Comparison of ENCODE assay signal across 24 mouse cellular contexts in genomic region chr11:68172648-68173045, GRCm38 (mm10).
A peak's percentile ranks its signal among the peaks of the same experiment; 100 is the strongest.
DNase-seq lines count a peak whose midpoint lies in the region; ATAC-seq and TF ChIP-seq lines count a peak whose summit lies in the region.
"Had no signal": no experiment of that assay in that cellular context is flagged by ENCODE, and none has a peak within 500 bp of the region (broad histone marks: within the 10 kb centered on the region; RNA-seq: fewer than 3 reads in every experiment).

No protein-coding gene starts in this region.

- no peak overlapping the region for H3K27ac ChIP-seq in forebrain, embryonic 11.5 days (ENCODE audit: low read depth, low read length)
- no peak overlapping the region for H3K27ac ChIP-seq in forebrain, embryonic 14.5 days (ENCODE audit: low read depth, low read length)
- no peak overlapping the region for H3K27ac ChIP-seq in kidney, adult 2 months (ENCODE audit: insufficient read depth, low read depth, low read length)
- no peak overlapping the region for H3K27ac ChIP-seq in kidney, embryonic 14.5 days (ENCODE audit: low read depth, low read length)
- peak overlapping the region; percentile 54; the same call in 1 of the 2 replicates for H3K27ac ChIP-seq in limb, embryonic 10.5 days
- no peak overlapping the region for H3K27ac ChIP-seq in intestine, postnatal 0 days (ENCODE audit: low read depth, low read length)
- H3K27ac ChIP-seq: forebrain, embryonic 13.5 days; limb, embryonic 13.5 days; liver, embryonic 13.5 days; midbrain, embryonic 12.5 days; neural tube, embryonic 13.5 days had no signal

- no peaks in the 10 kb centered on the region for H3K36me3 ChIP-seq in forebrain, embryonic 11.5 days (ENCODE audit: control insufficient read depth, insufficient read depth, low read length)
- H3K36me3 ChIP-seq in forebrain, embryonic 14.5 days (ENCODE audit: control insufficient read depth, insufficient read depth, low read length) = no peaks in the 10 kb centered on the region
- H3K36me3 ChIP-seq in kidney, adult 2 months (ENCODE audit: control insufficient read depth, insufficient read depth, low read length) = no peaks in the 10 kb centered on the region
- H3K36me3 ChIP-seq in kidney, embryonic 14.5 days (ENCODE audit: control insufficient read depth, insufficient read depth, low read length) = no peaks in the 10 kb centered on the region
- peaks cover 4% of the 10 kb centered on the region for H3K36me3 ChIP-seq in megakaryocyte, embryonic 14.5 days (replicated peaks; ENCODE audit: low read length)
- H3K36me3 ChIP-seq in limb, embryonic 10.5 days = no peaks in the 10 kb centered on the region
- H3K36me3 ChIP-seq in intestine, postnatal 0 days (ENCODE audit: control insufficient read depth, insufficient read depth) = no peaks in the 10 kb centered on the region
- H3K36me3 ChIP-seq: limb, embryonic 13.5 days; liver, embryonic 13.5 days; midbrain, embryonic 12.5 days; neural tube, embryonic 13.5 days had no signal

- no peaks in the 10 kb centered on the region for H3K9me3 ChIP-seq in forebrain, embryonic 11.5 days (ENCODE audit: control insufficient read depth, low read length)
- H3K9me3 ChIP-seq in forebrain, embryonic 14.5 days (replicated peaks; ENCODE audit: control insufficient read depth, low read length) = no peaks in the 10 kb centered on the region
- no peaks in the 10 kb centered on the region for H3K9me3 ChIP-seq in kidney, embryonic 14.5 days (ENCODE audit: control insufficient read depth, low read length)
- H3K9me3 ChIP-seq in megakaryocyte, embryonic 14.5 days = peaks cover 10% of the 10 kb centered on the region
- H3K9me3 ChIP-seq in limb, embryonic 10.5 days (replicated peaks) = no peaks in the 10 kb centered on the region
- H3K9me3 ChIP-seq in intestine, postnatal 0 days (ENCODE audit: control insufficient read depth) = no peaks in the 10 kb centered on the region
- H3K9me3 ChIP-seq: forebrain, embryonic 13.5 days; limb, embryonic 13.5 days; liver, embryonic 13.5 days; midbrain, embryonic 12.5 days had no signal

- H3K4me3 ChIP-seq in forebrain, embryonic 11.5 days (ENCODE audit: low read depth, low read length) = no peak overlapping the region
- H3K4me3 ChIP-seq in forebrain, embryonic 14.5 days (ENCODE audit: low read depth, low read length) = no peak overlapping the region
- H3K4me3 ChIP-seq in kidney, adult 2 months (ENCODE audit: insufficient read depth, low read depth, low read length) = no peak overlapping the region
- H3K4me3 ChIP-seq in kidney, embryonic 14.5 days (ENCODE audit: low read length) = no peak overlapping the region
- H3K4me3 ChIP-seq in megakaryocyte, embryonic 14.5 days (replicated peaks) = peak overlapping the region; percentile 11
- no peak overlapping the region for H3K4me3 ChIP-seq in limb, embryonic 10.5 days
- no peak overlapping the region for H3K4me3 ChIP-seq in intestine, postnatal 0 days (ENCODE audit: low read depth, low read length)
- H3K4me3 ChIP-seq: forebrain, embryonic 13.5 days; limb, embryonic 13.5 days; liver, embryonic 13.5 days; midbrain, embryonic 12.5 days; neural tube, embryonic 13.5 days had no signal

- TF ChIP-seq POLR2A in kidney, adult 2 months (IDR thresholded peaks at IDR 0.05; ENCODE audit: low read depth, low read length) = no peak

- no peak for ATAC-seq in forebrain, embryonic 11.5 days (replicated peaks; ENCODE audit: low FRiP score)
- no peak for ATAC-seq in forebrain, embryonic 14.5 days
- no peak for ATAC-seq in kidney, embryonic 14.5 days (ENCODE audit: low FRiP score, low TSS enrichment)
- ATAC-seq in megakaryocyte, adult 5-6 weeks (ENCODE audit: poor library complexity, severe bottlenecking) = no peak
- ATAC-seq in intestine, postnatal 0 days = no peak
- ATAC-seq: forebrain, embryonic 13.5 days; hindbrain, embryonic 16.5 days; intestine, embryonic 16.5 days had no signal

- no peak overlapping the region for H3K4me2 ChIP-seq in forebrain, embryonic 11.5 days (ENCODE audit: low read depth, low read length, severe bottlenecking)
- no peak overlapping the region for H3K4me2 ChIP-seq in forebrain, embryonic 14.5 days (ENCODE audit: low read length)
- no peak overlapping the region for H3K4me2 ChIP-seq in kidney, embryonic 14.5 days (replicated peaks; ENCODE audit: low read depth, low read length)
- no peak overlapping the region for H3K4me2 ChIP-seq in intestine, postnatal 0 days (replicated peaks; ENCODE audit: low read depth)
- H3K4me2 ChIP-seq: forebrain, embryonic 13.5 days; limb, embryonic 13.5 days; liver, embryonic 13.5 days; midbrain, embryonic 12.5 days; neural tube, embryonic 13.5 days had no signal

- no peak for TF ChIP-seq CTCF in kidney, adult 2 months (conservative IDR thresholded peaks at IDR 0.05; ENCODE audit: insufficient read depth, insufficient read length, low read depth, low read length)
- TF ChIP-seq CTCF in intestine, postnatal 0 days (IDR thresholded peaks at IDR 0.05; ENCODE audit: low read depth) = no peak

- peaks cover 3% of the 10 kb centered on the region for H3K4me1 ChIP-seq in forebrain, embryonic 11.5 days (replicated peaks; ENCODE audit: control insufficient read depth, insufficient read depth, low read length)
- no peaks in the 10 kb centered on the region for H3K4me1 ChIP-seq in forebrain, embryonic 14.5 days (ENCODE audit: control insufficient read depth, insufficient read depth, low read length)
- H3K4me1 ChIP-seq in kidney, adult 2 months (ENCODE audit: control insufficient read depth, insufficient read depth, low read length) = peaks cover 3% of the 10 kb centered on the region; the same call in 1 of the 2 replicates
- peaks cover 8% of the 10 kb centered on the region; the same call in 1 of the 2 replicates for H3K4me1 ChIP-seq in kidney, embryonic 14.5 days (ENCODE audit: control insufficient read depth, insufficient read depth, low read length)
- peaks cover 6% of the 10 kb centered on the region; the same call in 1 of the 2 replicates for H3K4me1 ChIP-seq in megakaryocyte, embryonic 14.5 days
- H3K4me1 ChIP-seq in limb, embryonic 10.5 days = peaks cover 24% of the 10 kb centered on the region
- H3K4me1 ChIP-seq in intestine, postnatal 0 days (replicated peaks; ENCODE audit: control insufficient read depth, insufficient read depth, low read length) = peaks cover 5% of the 10 kb centered on the region

- 82% methylated on average over 4 of the region's 4 CpGs for WGBS in forebrain, embryonic 11.5 days
- WGBS in forebrain, embryonic 14.5 days = 66% methylated on average over 4 of the region's 4 CpGs
- 61% methylated on average over 4 of the region's 4 CpGs for WGBS in kidney, adult 2 months
- WGBS in kidney, embryonic 14.5 days = 77% methylated on average over 4 of the region's 4 CpGs
- WGBS in limb, embryonic 10.5 days = 90% methylated on average over 3 of the region's 4 CpGs
- 77% methylated on average over 4 of the region's 4 CpGs for WGBS in intestine, postnatal 0 days

- H3K27me3 ChIP-seq in forebrain, embryonic 11.5 days (ENCODE audit: control insufficient read depth, insufficient read depth, low read length) = no peaks in the 10 kb centered on the region
- no peaks in the 10 kb centered on the region for H3K27me3 ChIP-seq in forebrain, embryonic 14.5 days (replicated peaks; ENCODE audit: control insufficient read depth, insufficient read depth, low read length)
- no peaks in the 10 kb centered on the region for H3K27me3 ChIP-seq in kidney, adult 2 months (replicated peaks; ENCODE audit: control insufficient read depth, insufficient read depth, low read length)
- no peaks in the 10 kb centered on the region for H3K27me3 ChIP-seq in kidney, embryonic 14.5 days (ENCODE audit: control insufficient read depth, insufficient read depth, low read length)
- H3K27me3 ChIP-seq in megakaryocyte, embryonic 14.5 days (replicated peaks) = no peaks in the 10 kb centered on the region
- no peaks in the 10 kb centered on the region for H3K27me3 ChIP-seq in limb, embryonic 10.5 days (ENCODE audit: low read depth, poor library complexity, severe bottlenecking)
- no peaks in the 10 kb centered on the region for H3K27me3 ChIP-seq in intestine, postnatal 0 days (replicated peaks; ENCODE audit: control insufficient read depth, insufficient read depth, low read length)
- H3K27me3 ChIP-seq: CH12.LX; forebrain, embryonic 13.5 days; limb, embryonic 13.5 days; liver, embryonic 13.5 days had no signal

- peak; percentile 18 for DNase-seq in forebrain, embryonic 11.5 days (ENCODE audit: low spot score)
- DNase-seq in forebrain, embryonic 14.5 days (ENCODE audit: low spot score) = no peak
- DNase-seq in kidney, adult 2 months = peak; percentile 31
- no peak for DNase-seq in limb, embryonic 10.5 days (ENCODE audit: low spot score)
- DNase-seq: adrenal gland, postnatal 25 days; cerebellum, adult 11-12 months; cerebellum, postnatal 36 days; gastrocnemius, postnatal 14 days; heart, postnatal 36 days; liver, embryonic 13.5 days; lung, postnatal 4 days; right cerebral cortex, adult 18-20 months; thymus, adult 18-20 months had no signal

- no peak overlapping the region for H3K9ac ChIP-seq in forebrain, embryonic 11.5 days (ENCODE audit: low read length)
- no peak overlapping the region for H3K9ac ChIP-seq in forebrain, embryonic 14.5 days (ENCODE audit: low read length)
- no peak overlapping the region for H3K9ac ChIP-seq in kidney, embryonic 14.5 days (ENCODE audit: low read depth, low read length)
- no peak overlapping the region for H3K9ac ChIP-seq in intestine, postnatal 0 days (ENCODE audit: low read depth, low read length)
- H3K9ac ChIP-seq: forebrain, embryonic 13.5 days; limb, embryonic 13.5 days; liver, embryonic 13.5 days; midbrain, embryonic 12.5 days; neural tube, embryonic 13.5 days had no signal

Comparison
In these comparisons a context has a peak if more than half of its experiments do, and no peak if none do; other contexts are left out.
1. DNase-seq: peak in forebrain, embryonic 11.5 days (single experiment) and kidney, adult 2 months (single experiment); none in forebrain, embryonic 14.5 days (single experiment) and limb, embryonic 10.5 days (single experiment).